Mouse (Mus musculus) forebrain, embryonic 13.5 days (tissue): ENCODE results near the gene Actr8. TPM values are rescaled to one million over a fixed set of nuclear protein-coding genes. Genes with fewer than 3 reads are reported as not detected.

Source experiments
- ATAC-seq: fragments of 200-750 bp; cut with Nextera tagmentation; 2 replicates; pipeline ENCODE4 v1.8.0; 2017
- H3K27ac ChIP-seq: fragments of 300-500 bp; sonication (generic); 2 replicates; pipeline ENCODE4 v1.5.1; 2015; ENCODE audit warnings: inconsistent platforms, mild to moderate bottlenecking, moderate library complexity
- H3K27me3 ChIP-seq: fragments of 300-500 bp; sonication (generic); 2 replicates; pipeline ENCODE4 v1.6.1; 2015; ENCODE audit warnings: mild to moderate bottlenecking, inconsistent platforms
- H3K36me3 ChIP-seq: fragments of 300-500 bp; sonication (generic); 2 replicates; pipeline ENCODE4 v1.6.1; 2015; ENCODE audit warnings: mild to moderate bottlenecking, inconsistent platforms; ENCODE audit not compliant: poor library complexity, severe bottlenecking
- H3K4me1 ChIP-seq: fragments of 300-500 bp; sonication (generic); 2 replicates; pipeline ENCODE4 v1.6.1; 2015; ENCODE audit warnings: inconsistent platforms
- H3K4me2 ChIP-seq: fragments of 300-500 bp; sonication (generic); 2 replicates; pipeline ENCODE4 v1.6.1; 2015; ENCODE audit warnings: inconsistent platforms, mild to moderate bottlenecking, moderate library complexity
- H3K4me3 ChIP-seq: fragments of 300-500 bp; sonication (generic); 2 replicates; pipeline ENCODE4 v1.5.1; 2015; ENCODE audit warnings: mild to moderate bottlenecking, inconsistent platforms
- H3K9ac ChIP-seq: fragments of 300-500 bp; sonication (generic); 2 replicates; pipeline ENCODE4 v1.6.1; 2015; ENCODE audit warnings: mild to moderate bottlenecking, inconsistent platforms
- H3K9me3 ChIP-seq: fragments of 300-500 bp; sonication (generic); replicated peaks from 2 replicates; pipeline ENCODE4 v1.6.1; 2016; ENCODE audit warnings: inconsistent platforms
- WGBS: fragments of 180-500 bp; shearing (Covaris S2); methylation state at CpG from one replicate; pipeline ENCODE4 v1.1.7; 2015; 5-methylcytosine and 5-hydroxymethylcytosine counted together
- microRNA-seq: library from miRNA; unstranded; fragments of <30 nt; microRNA quantifications from one replicate; pipeline ENCODE4, GENCODE M21; 2016
- polyA plus RNA-seq: library from polyadenylated mRNA; unstranded; fragments of >200 nt; fragmentation: Nextera tagmentation; extraction: Ambion mirVana; gene quantifications from 2 replicates; pipeline ENCODE4 v1.2.1, GENCODE M21; 2015

The Actr8 gene
- polyA plus RNA-seq, 1 experiment from 2014 or later = 87.0 TPM

DNA sequence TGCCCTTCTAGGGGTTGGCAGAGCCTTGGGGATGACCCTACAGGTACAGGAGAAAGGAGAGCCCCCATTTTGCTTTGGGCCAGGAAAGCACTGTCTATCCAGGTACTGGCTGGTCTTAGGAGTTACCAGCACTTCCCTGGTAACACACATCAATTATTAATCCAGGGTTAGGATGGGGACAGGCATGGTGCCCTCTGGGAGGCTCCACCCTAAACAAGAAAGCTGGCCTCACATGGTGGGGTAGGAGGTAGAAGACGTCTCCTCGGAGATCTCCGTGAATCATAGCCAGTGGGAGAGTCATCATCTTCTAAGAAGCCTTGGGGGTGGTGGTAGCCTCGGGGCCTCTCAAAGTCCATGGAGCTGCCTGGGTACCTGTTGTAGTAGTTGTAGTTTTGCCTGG lies 68.8 kb downstream of the Actr8 start:
- Histone ChIP-seq H3K9ac (no peak overlapping the region), H3K9me3 (no peaks in the 10 kb centered on the region), H3K4me1 (peaks cover 7% of the 10 kb centered on the region; the same call in 1 of the 2 replicates), H3K4me2 (no peak overlapping the region), H3K27me3 (no peaks in the 10 kb centered on the region), H3K27ac (no peak overlapping the region), H3K36me3 (no peaks in the 10 kb centered on the region), H3K4me3 (no peak overlapping the region)
- 97% methylated on average over 4 of the region's 4 CpGs for WGBS
- ATAC-seq = no peak

DNA sequence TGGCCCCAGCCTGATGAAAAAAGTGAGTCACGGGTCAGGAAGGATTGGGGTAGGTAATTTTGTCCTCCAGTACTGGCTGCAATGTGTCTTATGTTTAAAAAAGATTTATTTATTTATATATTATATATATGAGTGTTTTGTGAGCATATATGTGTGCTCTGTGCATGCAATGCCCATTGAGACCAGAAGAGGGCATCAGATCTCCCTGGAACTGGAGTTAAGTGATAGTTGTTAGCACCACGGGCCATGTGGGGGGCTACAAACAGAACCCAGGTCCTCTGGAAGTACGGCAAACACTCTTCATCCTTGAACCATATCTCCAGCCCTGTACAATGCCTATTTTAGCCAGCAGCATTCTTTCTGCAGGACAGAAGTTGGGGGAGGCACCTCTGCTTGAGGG lies 69.9 kb downstream of the Actr8 start:
- Histone ChIP-seq H3K27ac (no peak overlapping the region), H3K4me2 (no peak overlapping the region), H3K4me3 (no peak overlapping the region), H3K9ac (no peak overlapping the region), H3K36me3 (no peaks in the 10 kb centered on the region), H3K4me1 (peaks cover 7% of the 10 kb centered on the region; the same call in 1 of the 2 replicates), H3K9me3 (no peaks in the 10 kb centered on the region), H3K27me3 (no peaks in the 10 kb centered on the region)
- no peak for ATAC-seq
- WGBS = 75% methylated on average over 3 of the region's 3 CpGs

GRCm38 (mm10) chr14:30050280-30050679 lies 72.1 kb downstream of the Actr8 start:
- peaks cover 7% of the 10 kb centered on the region; the same call in 1 of the 2 replicates for H3K4me1 ChIP-seq
- H3K36me3 ChIP-seq = no peaks in the 10 kb centered on the region
- 86% methylated on average over 8 of the region's 8 CpGs for WGBS
- ATAC-seq = no peak
- no peak overlapping the region for H3K4me3 ChIP-seq
- no peak overlapping the region for H3K27ac ChIP-seq
- no peak overlapping the region for H3K4me2 ChIP-seq
- H3K9me3 ChIP-seq = no peaks in the 10 kb centered on the region
- no peak overlapping the region for H3K9ac ChIP-seq
- H3K27me3 ChIP-seq = no peaks in the 10 kb centered on the region

DNA sequence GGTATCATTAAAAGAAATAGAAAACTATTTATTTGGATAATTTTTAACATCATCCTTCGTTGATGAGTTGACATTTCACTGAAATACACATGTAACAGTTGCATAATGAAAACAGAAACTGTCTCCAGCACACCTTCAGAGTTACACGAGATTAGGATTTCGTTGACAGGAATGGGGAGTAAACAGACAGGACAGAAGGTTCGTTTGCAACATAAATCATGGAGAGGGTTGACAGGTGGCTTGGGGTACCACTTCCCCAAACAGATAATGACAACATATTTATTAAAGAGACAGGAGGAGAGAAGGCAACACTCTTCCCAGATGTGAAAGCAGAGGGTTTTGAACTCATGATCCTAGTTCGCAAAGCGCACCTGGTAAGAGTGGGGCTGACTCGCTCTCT lies 76.8 kb downstream of the Actr8 start:
- no peak overlapping the region for H3K4me2 ChIP-seq
- no peaks in the 10 kb centered on the region for H3K27me3 ChIP-seq
- WGBS = 81% methylated on average over 7 of the region's 7 CpGs
- H3K9me3 ChIP-seq = no peaks in the 10 kb centered on the region
- ATAC-seq = no peak
- H3K4me1 ChIP-seq = peaks cover 16% of the 10 kb centered on the region
- no peaks in the 10 kb centered on the region for H3K36me3 ChIP-seq
- H3K9ac ChIP-seq = no peak overlapping the region
- no peak overlapping the region for H3K27ac ChIP-seq
- H3K4me3 ChIP-seq = no peak overlapping the region

Small RNAs within 50 kb of the gene (microRNA-seq; reads per million reads assigned to microRNA genes)
- gene Mir6947 = not detected

Other genes starting within 250 kb of the Actr8 start
- gene Selenok, start 10.0 kb upstream of the Actr8 start, polyA plus RNA-seq = 396 and 460 TPM in 2 replicates
- gene Il17rb, start 30.6 kb downstream of the Actr8 start, polyA plus RNA-seq = 0.88 and 1.1 TPM in 2 replicates
- 0.04 TPM in 2 replicates for gene Chdh, start 30.7 kb downstream of the Actr8 start, polyA plus RNA-seq